Mouse (Mus musculus): ENCODE measurements around the gene Grm1. TPM values are rescaled to one million over a fixed set of nuclear protein-coding genes. Genes with fewer than 3 reads are reported as not detected.

Gene Grm1
- total and polyA plus RNA-seq, 3 experiments: not detected

- H3K9ac ChIP-seq (ENCODE audit: insufficient read depth, low read depth): no peak overlapping the region
- H3K4me1 ChIP-seq (ENCODE audit: control insufficient read depth in 1 of 2, insufficient read depth in 2 of 2): no peaks in the 10 kb centered on the region
- no peaks in the 10 kb centered on the region for H3K79me2 ChIP-seq (replicated peaks; ENCODE audit: control insufficient read depth, extremely low read depth, insufficient read depth, poor library complexity, severe bottlenecking)
- H3K4me2 ChIP-seq (ENCODE audit: insufficient read depth, low read depth, poor library complexity, severe bottlenecking): no peak overlapping the region
- dilution Hi-C loops (cut with MboI; ENCODE audit: extremely low pct_ligation_motif_present, extremely low pct_unique_long_range_greater_than_20kb, low sequenced_read_pairs) (no loop called here), in situ Hi-C loops (cut with MboI; ENCODE audit: low pct_ligation_motif_present, low pct_unique_long_range_greater_than_20kb, low sequenced_read_pairs) (no loop called here)
- no peak for DNase-seq (ENCODE audit: extremely low read depth)
- H3K9me3 ChIP-seq (replicated peaks; ENCODE audit: low read length): no peaks in the 10 kb centered on the region
- H3K27me3 ChIP-seq (replicated peaks): no peaks in the 10 kb centered on the region
- no peaks in the 10 kb centered on the region for H3K36me3 ChIP-seq (replicated peaks in 1 of 2; ENCODE audit: control insufficient read depth in 1 of 2, insufficient read depth in 1 of 2, low read length in 1 of 2)
- no peak overlapping the region for H3K4me3 ChIP-seq (replicated peaks in 1 of 3; ENCODE audit: low read depth in 2 of 3, low read length in 2 of 3, poor library complexity in 1 of 3)
- TF ChIP-seq POLR2A (IDR thresholded peaks at IDR 0.05; ENCODE audit: low read depth, low read length) (no peak), RCOR1 (conservative IDR thresholded peaks at IDR 0.05; ENCODE audit: low read depth, low read length) (no peak), MAX (IDR thresholded peaks at IDR 0.05; ENCODE audit: low read length) (no peak), PAX5 (IDR thresholded peaks at IDR 0.05; ENCODE audit: low read length) (no peak), TBP (conservative IDR thresholded peaks at IDR 0.05; ENCODE audit: low read depth, low read length) (no peak)
- no peak overlapping the region for H3K27ac ChIP-seq (ENCODE audit: insufficient read depth, low read depth)
These were observed 291.7 kb downstream of the Grm1 start for GRCm38 (mm10) chr10:10790458-10790857.

GRCm38 (mm10) chr10:10789967-10790366 lies 292.2 kb downstream of the Grm1 start:
- no peaks in the 10 kb centered on the region for H3K79me2 ChIP-seq (replicated peaks; ENCODE audit: control insufficient read depth, extremely low read depth, insufficient read depth, poor library complexity, severe bottlenecking)
- no peaks in the 10 kb centered on the region for H3K27me3 ChIP-seq (replicated peaks)
- TF ChIP-seq UBTF (IDR thresholded peaks at IDR 0.05; ENCODE audit: low read depth, low read length) (no peak), POLR2A (IDR thresholded peaks at IDR 0.05; ENCODE audit: low read depth, low read length) (no peak), NELFE (IDR thresholded peaks at IDR 0.05; ENCODE audit: low read depth, low read length) (no peak), PAX5 (IDR thresholded peaks at IDR 0.05; ENCODE audit: low read length) (no peak), ZNF384 (IDR thresholded peaks at IDR 0.05; ENCODE audit: low read depth, low read length) (no peak), ZMIZ1 (IDR thresholded peaks at IDR 0.05; ENCODE audit: low read depth, low read length) (no peak), JUN (IDR thresholded peaks at IDR 0.05; ENCODE audit: insufficient read depth, low read depth, low read length) (no peak), RAD21 (IDR thresholded peaks at IDR 0.05; ENCODE audit: low read depth, low read length) (no peak), E2F4 (IDR thresholded peaks at IDR 0.05; ENCODE audit: insufficient replicate concordance, low read depth, low read length) (no peak), SMC3 (IDR thresholded peaks at IDR 0.05; ENCODE audit: low read depth, low read length) (no peak), CTCF (conservative IDR thresholded peaks at IDR 0.05 in 1 of 2, IDR thresholded peaks at IDR 0.05 in 1 of 2; ENCODE audit: low read depth in 2 of 2, low read length in 2 of 2) (no peak), TCF12 (IDR thresholded peaks at IDR 0.05; ENCODE audit: low read depth, low read length) (no peak), SIN3A (IDR thresholded peaks at IDR 0.05; ENCODE audit: low read length) (no peak), GABPA (IDR thresholded peaks at IDR 0.05; ENCODE audit: insufficient replicate concordance, low read depth, low read length) (no peak), EP300 (IDR thresholded peaks at IDR 0.05; ENCODE audit: low read length) (no peak), RCOR1 (conservative IDR thresholded peaks at IDR 0.05; ENCODE audit: low read depth, low read length) (no peak)
- H3K9me3 ChIP-seq (replicated peaks; ENCODE audit: low read length): no peaks in the 10 kb centered on the region
- H3K4me3 ChIP-seq (replicated peaks in 1 of 3; ENCODE audit: low read depth in 2 of 3, low read length in 2 of 3, poor library complexity in 1 of 3): no peak overlapping the region
- DNase-seq (ENCODE audit: extremely low read depth): no peak
- dilution Hi-C loops (cut with MboI; ENCODE audit: extremely low pct_ligation_motif_present, extremely low pct_unique_long_range_greater_than_20kb, low sequenced_read_pairs) (no loop called here), in situ Hi-C loops (cut with MboI; ENCODE audit: low pct_ligation_motif_present, low pct_unique_long_range_greater_than_20kb, low sequenced_read_pairs) (no loop called here)
- H3K27ac ChIP-seq (ENCODE audit: insufficient read depth, low read depth): no peak overlapping the region
- no peaks in the 10 kb centered on the region for H3K4me1 ChIP-seq (ENCODE audit: control insufficient read depth in 1 of 2, insufficient read depth in 2 of 2)
- H3K4me2 ChIP-seq (ENCODE audit: insufficient read depth, low read depth, poor library complexity, severe bottlenecking): no peak overlapping the region
- H3K36me3 ChIP-seq (replicated peaks in 1 of 2; ENCODE audit: control insufficient read depth in 1 of 2, insufficient read depth in 1 of 2, low read length in 1 of 2): no peaks in the 10 kb centered on the region
- no peak overlapping the region for H3K9ac ChIP-seq (ENCODE audit: insufficient read depth, low read depth)
